ENCODE assay signal across 17 mouse cellular contexts in the genomic region with DNA sequence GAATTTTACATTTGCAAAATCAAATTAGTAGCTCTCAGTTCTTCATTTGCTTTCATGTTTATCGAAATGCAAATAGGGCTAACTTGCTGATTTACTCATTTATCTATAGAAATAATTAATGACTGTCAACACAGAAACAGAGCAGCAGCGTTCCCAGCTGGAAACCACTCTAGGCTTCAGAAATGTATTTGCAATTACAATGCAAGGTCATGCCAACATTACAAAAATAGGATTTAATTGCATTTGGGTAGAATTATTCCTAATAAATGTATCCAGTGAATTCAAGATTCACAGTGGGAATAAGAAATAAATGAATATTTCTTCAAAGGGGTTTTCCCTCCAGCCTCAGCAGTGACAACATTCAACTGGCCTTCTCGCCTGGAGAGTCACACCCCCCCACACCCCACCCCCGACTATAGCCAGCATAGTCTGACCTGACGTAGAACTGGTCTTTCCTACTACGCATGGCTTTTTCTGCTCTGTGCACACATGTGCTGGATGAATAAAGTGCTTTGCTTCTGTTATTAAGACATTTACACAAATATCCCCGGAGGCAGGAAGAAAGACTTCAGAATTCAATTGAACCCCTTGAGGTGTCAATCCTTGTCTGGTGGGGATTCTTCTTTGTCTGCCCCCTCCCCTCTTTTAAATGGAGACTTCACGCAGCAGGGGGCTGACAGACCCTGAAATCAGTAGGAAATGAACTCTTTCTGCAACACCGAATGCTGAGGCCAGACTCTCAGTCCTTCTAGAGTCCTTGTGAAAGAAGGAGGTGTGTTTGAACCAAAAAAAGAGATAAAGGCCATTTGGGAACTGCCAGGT.
DNase-seq lines count a peak whose midpoint lies in the region; ATAC-seq lines count a peak whose summit lies in the region.
"Had no signal": no experiment of that assay in that cellular context is flagged by ENCODE, and none has a peak within 500 bp of the region (broad histone marks: within the 10 kb centered on the region; RNA-seq: fewer than 3 reads in every experiment).

No protein-coding gene starts in this region.

- H3K36me3 ChIP-seq in embryonic facial prominence, embryonic 11.5 days (replicated peaks; ENCODE audit: control insufficient read depth, insufficient read depth, low read depth, low read length), result no peaks in the 10 kb centered on the region
- H3K36me3 ChIP-seq in embryonic facial prominence, embryonic 10.5 days (replicated peaks), result no peaks in the 10 kb centered on the region
- no peaks in the 10 kb centered on the region for H3K36me3 ChIP-seq in forebrain, embryonic 16.5 days (ENCODE audit: control insufficient read depth, insufficient read depth)
- no peaks in the 10 kb centered on the region for H3K36me3 ChIP-seq in midbrain, embryonic 11.5 days (ENCODE audit: control insufficient read depth, insufficient read depth, low read length)
- H3K36me3 ChIP-seq: embryonic facial prominence, embryonic 13.5 days had no signal

- H3K4me1 ChIP-seq in embryonic facial prominence, embryonic 11.5 days (ENCODE audit: control insufficient read depth, insufficient read depth, low read length), result no peaks in the 10 kb centered on the region
- H3K4me1 ChIP-seq in embryonic facial prominence, embryonic 10.5 days, result peaks cover 7% of the 10 kb centered on the region; the same call in 1 of the 2 replicates
- peaks cover 7% of the 10 kb centered on the region for H3K4me1 ChIP-seq in forebrain, embryonic 16.5 days (replicated peaks; ENCODE audit: control insufficient read depth, insufficient read depth, low read length)
- peaks cover 5% of the 10 kb centered on the region; the same call in 1 of the 2 replicates for H3K4me1 ChIP-seq in midbrain, embryonic 11.5 days (ENCODE audit: control insufficient read depth, insufficient read depth, low read length)
- H3K4me1 ChIP-seq: embryonic facial prominence, embryonic 13.5 days had no signal

- H3K27ac ChIP-seq in embryonic facial prominence, embryonic 11.5 days (replicated peaks; ENCODE audit: low read depth, low read length), result no peak overlapping the region
- no peak overlapping the region for H3K27ac ChIP-seq in embryonic facial prominence, embryonic 10.5 days (replicated peaks)
- no peak overlapping the region for H3K27ac ChIP-seq in forebrain, embryonic 16.5 days (ENCODE audit: low read length)
- H3K27ac ChIP-seq in midbrain, embryonic 11.5 days (ENCODE audit: low read depth, low read length), result no peak overlapping the region
- H3K27ac ChIP-seq: embryonic facial prominence, embryonic 13.5 days; stomach, postnatal 0 days had no signal

- no peaks in the 10 kb centered on the region for H3K27me3 ChIP-seq in embryonic facial prominence, embryonic 11.5 days (ENCODE audit: control insufficient read depth, insufficient read depth, low read length)
- H3K27me3 ChIP-seq in embryonic facial prominence, embryonic 10.5 days (replicated peaks; ENCODE audit: low read depth, poor library complexity, severe bottlenecking), result 0 out of 2 replicates have a peak, but pooled peaks cover 4% of the 10 kb centered on the region
- H3K27me3 ChIP-seq in forebrain, embryonic 16.5 days (replicated peaks; ENCODE audit: control insufficient read depth, insufficient read depth, low read length), result no peaks in the 10 kb centered on the region
- H3K27me3 ChIP-seq in midbrain, embryonic 11.5 days (ENCODE audit: control insufficient read depth, insufficient read depth, low read length), result peaks cover 26% of the 10 kb centered on the region
- H3K27me3 ChIP-seq: embryonic facial prominence, embryonic 13.5 days had no signal

- WGBS in embryonic facial prominence, embryonic 11.5 days, result 38% methylated on average over 9 of the region's 9 CpGs
- WGBS in embryonic facial prominence, embryonic 10.5 days, result 38% methylated on average over 9 of the region's 9 CpGs
- 14% methylated on average over 9 of the region's 9 CpGs for WGBS in forebrain, embryonic 16.5 days
- WGBS in midbrain, embryonic 11.5 days, result 27% methylated on average over 9 of the region's 9 CpGs

- H3K9ac ChIP-seq in embryonic facial prominence, embryonic 11.5 days (replicated peaks; ENCODE audit: low read length), result no peak overlapping the region
- H3K9ac ChIP-seq in forebrain, embryonic 16.5 days (replicated peaks; ENCODE audit: low read depth, low read length), result no peak overlapping the region
- no peak overlapping the region for H3K9ac ChIP-seq in midbrain, embryonic 11.5 days (ENCODE audit: low read length)
- H3K9ac ChIP-seq: embryonic facial prominence, embryonic 13.5 days had no signal

- no peak overlapping the region for H3K4me3 ChIP-seq in embryonic facial prominence, embryonic 11.5 days (ENCODE audit: low read depth, low read length)
- H3K4me3 ChIP-seq in embryonic facial prominence, embryonic 10.5 days, result no peak overlapping the region
- no peak overlapping the region for H3K4me3 ChIP-seq in forebrain, embryonic 16.5 days (replicated peaks; ENCODE audit: low read length)
- no peak overlapping the region for H3K4me3 ChIP-seq in midbrain, embryonic 11.5 days (ENCODE audit: low read depth, low read length)
- H3K4me3 ChIP-seq: embryonic facial prominence, embryonic 13.5 days had no signal

- H3K9me3 ChIP-seq in embryonic facial prominence, embryonic 11.5 days (replicated peaks; ENCODE audit: control insufficient read depth, low read length), result no peaks in the 10 kb centered on the region
- no peaks in the 10 kb centered on the region for H3K9me3 ChIP-seq in embryonic facial prominence, embryonic 10.5 days
- no peaks in the 10 kb centered on the region for H3K9me3 ChIP-seq in forebrain, embryonic 16.5 days (ENCODE audit: control insufficient read depth, low read length)
- H3K9me3 ChIP-seq in midbrain, embryonic 11.5 days (ENCODE audit: control insufficient read depth, low read length), result no peaks in the 10 kb centered on the region
- H3K9me3 ChIP-seq: embryonic facial prominence, embryonic 13.5 days had no signal

- no peak overlapping the region for H3K4me2 ChIP-seq in embryonic facial prominence, embryonic 11.5 days (ENCODE audit: low read depth, low read length)
- no peak overlapping the region for H3K4me2 ChIP-seq in forebrain, embryonic 16.5 days (ENCODE audit: low read length)
- no peak overlapping the region for H3K4me2 ChIP-seq in midbrain, embryonic 11.5 days
- H3K4me2 ChIP-seq: embryonic facial prominence, embryonic 13.5 days had no signal

- DNase-seq in embryonic facial prominence, embryonic 11.5 days (ENCODE audit: low spot score), result no peak
- DNase-seq in embryonic facial prominence, embryonic 10.5 days (ENCODE audit: low spot score), result no peak
- DNase-seq in midbrain, embryonic 11.5 days (ENCODE audit: low spot score, missing footprints), result peak; percentile 87
- DNase-seq in retina, embryonic 14.5 days (ENCODE audit: low spot score), result peak; percentile 5
- no peak for DNase-seq in layer of hippocampus, postnatal 10 days (ENCODE audit: low spot score in 2 of 2)
- DNase-seq in heart, adult 9 months (ENCODE audit: low spot score in 2 of 2), result no peak
- DNase-seq in urinary bladder, adult 2 months (ENCODE audit: low spot score), result no peak
- DNase-seq: cerebellum, adult 11-12 months; heart, adult 11 months; heart, postnatal 10 days; kidney, postnatal 36 days; liver; thymus, postnatal 4 days had no signal

- peak; percentile 75; the same call in 1 of the 2 replicates for ATAC-seq in embryonic facial prominence, embryonic 11.5 days (replicated peaks; ENCODE audit: insufficient number of reproducible peaks, low FRiP score, low TSS enrichment, low read depth)
- ATAC-seq in forebrain, embryonic 16.5 days, result peak; percentile 71
- ATAC-seq in midbrain, embryonic 11.5 days (ENCODE audit: low FRiP score), result peak; percentile 88
- ATAC-seq: intestine, postnatal 0 days had no signal

Comparison
In these comparisons a context has a peak if more than half of its experiments do, and no peak if none do; other contexts are left out.
1. DNase-seq: peak in midbrain, embryonic 11.5 days (single experiment) and retina, embryonic 14.5 days (single experiment); none in embryonic facial prominence, embryonic 11.5 days (single experiment), embryonic facial prominence, embryonic 10.5 days (single experiment), layer of hippocampus, postnatal 10 days (0 of 2), heart, adult 9 months (0 of 2) and urinary bladder, adult 2 months (single experiment).
2. Peak in every context shown above with its lines, with median percentiles within 50 percentile points of each other: ATAC-seq.